Mouse (Mus musculus) retina, postnatal 1 day (tissue): ENCODE measurements at regions not wholly inside any gene's neighbourhood (a gene's known extent, or its start where the extent isn't known, plus 50 kb on each side); places are given as distances from the start of the nearest gene placed in this dataset.
"Not testable (repeated sequence)": the region's sequence is repeated elsewhere in the genome, so short reads cannot be mapped to it uniquely, and the experiment has no call there.

ENCODE experiments used
- DNase-seq: peaks from one replicate; pipeline ENCODE4 v3.0.0-alpha.2; 2012

DNA sequence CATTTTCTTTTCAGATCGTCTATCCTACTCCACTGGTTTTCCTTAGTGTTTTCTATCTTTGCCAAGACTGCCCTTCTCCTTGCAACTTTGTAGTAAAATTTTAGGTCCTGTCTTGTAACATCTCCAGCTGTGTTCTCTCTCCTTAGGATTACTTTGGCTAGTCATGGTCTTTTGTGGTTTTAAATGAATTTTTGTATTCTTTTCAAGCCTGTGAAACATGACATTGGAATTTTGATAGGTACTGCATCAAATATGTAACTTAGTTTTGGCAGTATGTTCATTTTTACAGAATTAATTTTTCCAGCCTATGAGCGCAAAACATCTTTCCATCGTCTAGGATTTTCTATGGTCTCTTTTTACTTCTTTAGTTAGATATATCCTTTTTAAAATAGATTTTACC is 88.6 kb upstream of the Gm5148 start:
- no peak for DNase-seq

DNA sequence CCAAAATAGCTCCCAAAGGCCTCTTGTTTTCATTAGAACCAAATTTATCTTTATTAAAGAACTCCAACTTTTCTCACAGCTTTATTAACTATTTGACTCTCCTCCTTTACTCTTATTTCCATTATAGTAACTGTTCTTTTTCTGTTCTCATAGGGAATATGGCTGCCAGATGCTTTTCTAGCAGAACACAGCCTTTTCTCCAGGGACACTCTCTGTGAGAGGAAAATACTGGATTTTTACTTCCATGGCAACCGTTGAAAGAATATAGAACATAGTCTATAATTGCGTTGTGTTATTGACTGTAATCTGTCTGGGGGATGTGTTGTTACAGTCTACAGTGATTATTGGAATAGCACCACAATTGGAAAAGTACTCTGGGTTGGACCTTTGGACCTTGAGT is 87.1 kb upstream of the Gm5148 start:
- no peak for DNase-seq

DNA sequence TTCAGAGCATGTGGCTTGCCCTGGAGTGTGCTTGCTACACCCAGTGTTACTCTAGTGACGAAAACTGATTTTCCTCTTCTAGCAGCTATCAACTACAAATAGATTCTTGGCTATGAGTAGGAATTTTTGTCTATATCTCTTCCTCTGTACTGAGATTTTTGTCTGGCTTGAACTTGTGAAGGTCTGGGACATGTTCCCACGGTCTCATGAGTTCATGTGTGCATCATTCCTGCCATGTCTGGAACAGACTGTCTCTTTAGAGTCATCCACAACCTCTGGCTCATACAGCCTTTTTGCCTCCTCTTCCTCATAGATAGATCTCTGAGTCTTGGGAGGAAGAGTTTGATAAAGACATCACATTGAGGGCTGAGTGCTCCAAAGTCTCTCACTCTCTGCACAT is 86.5 kb upstream of the Gm5148 start:
- no peak for DNase-seq

DNA sequence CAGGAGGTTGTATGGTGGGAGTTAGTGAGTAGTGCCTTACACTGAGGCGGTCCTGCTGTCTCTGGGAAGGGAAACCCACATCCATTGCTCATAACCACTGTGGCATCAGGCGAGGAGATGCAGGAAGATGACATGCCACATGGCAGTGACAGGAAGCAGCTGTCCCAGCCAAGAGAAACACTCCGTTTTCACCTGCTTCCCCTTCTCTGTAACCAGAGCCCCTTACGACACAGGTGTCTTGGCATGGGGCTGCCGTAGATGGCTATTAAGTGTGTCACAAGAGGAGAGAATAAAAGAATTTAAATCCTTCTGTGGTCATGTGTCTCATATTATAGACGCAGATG is 81.5 kb upstream of the Gm5148 start:
- DNase-seq, result no peak

DNA sequence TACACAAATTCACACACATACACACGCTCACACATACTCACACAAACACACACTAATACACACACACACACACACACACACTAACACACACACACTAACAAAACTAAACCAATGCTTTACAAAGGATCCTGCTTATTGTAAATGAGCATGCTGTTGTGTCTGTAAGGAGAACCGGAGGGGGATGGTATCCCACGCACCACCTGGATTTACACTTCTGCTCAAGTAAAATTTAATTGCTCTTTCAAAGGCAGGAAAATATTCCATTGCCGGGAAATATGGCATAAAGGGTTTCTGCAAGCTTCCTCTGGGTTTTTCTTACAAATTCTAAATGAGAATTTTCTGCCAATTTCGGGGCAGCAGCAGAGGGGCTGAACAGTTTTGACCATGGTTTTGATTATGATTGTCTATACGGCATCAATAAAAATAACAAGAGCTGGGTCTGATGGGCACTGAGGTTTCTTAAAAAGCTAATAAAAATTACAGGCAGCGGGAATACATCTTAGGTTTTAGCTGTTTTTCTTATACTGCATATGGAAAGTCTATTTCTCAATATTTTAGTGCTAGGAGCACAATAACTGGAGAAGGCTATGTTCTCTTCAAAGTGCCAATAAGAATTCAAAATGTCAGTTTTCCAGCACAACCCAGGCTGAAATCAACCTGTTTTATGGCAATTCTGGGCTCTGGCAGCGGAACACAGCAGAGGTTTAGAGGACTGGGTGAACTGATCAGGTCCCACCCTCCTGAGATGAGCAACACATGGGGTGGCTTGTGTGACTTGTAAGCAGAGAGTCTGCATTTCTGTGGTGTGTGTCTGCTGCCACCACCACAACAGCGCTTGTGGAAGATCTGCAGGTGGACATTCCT is 80.9 kb upstream of the Gm5148 start:
- no peak for DNase-seq

DNA sequence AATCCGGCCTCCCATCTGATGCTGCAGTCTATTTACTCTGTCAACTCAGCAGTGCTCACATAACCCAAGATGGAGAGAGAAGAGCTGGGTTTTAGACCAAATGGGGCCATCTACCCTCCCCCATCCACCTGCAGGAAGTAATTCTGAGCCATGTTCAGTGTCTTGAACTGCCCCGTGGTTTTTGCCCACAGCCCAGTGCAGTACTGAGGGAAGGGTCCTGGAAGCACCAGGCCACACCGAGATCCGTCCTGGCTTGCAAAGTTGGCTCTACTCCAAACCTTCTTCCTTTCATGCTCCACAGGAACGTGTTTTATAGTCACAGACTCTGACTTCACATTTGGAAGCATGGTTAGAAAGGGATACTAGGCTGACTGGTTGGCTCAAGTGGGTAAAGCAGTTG is 80.0 kb upstream of the Gm5148 start:
- no peak for DNase-seq

DNA sequence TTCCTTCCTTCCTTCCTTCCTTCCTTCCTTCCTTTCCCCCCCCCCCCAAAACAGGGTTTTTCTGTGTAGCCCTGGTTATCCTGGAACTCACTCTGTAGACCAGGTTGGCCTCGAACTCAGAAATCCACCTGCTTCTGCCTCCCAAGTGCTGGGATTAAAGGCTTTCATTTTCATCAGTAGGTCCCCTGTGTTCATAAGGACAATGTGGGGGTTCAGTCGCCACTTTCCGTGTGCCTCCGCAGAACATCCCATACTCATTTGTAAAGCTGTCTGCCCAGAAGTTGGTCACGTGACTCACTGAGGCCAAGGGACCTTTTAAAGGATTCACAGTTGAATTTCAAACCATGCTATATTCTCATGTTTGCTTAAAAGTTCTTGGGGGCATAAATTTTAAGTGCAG is 79.5 kb upstream of the Gm5148 start:
- DNase-seq, result not testable (repeated sequence)

DNA sequence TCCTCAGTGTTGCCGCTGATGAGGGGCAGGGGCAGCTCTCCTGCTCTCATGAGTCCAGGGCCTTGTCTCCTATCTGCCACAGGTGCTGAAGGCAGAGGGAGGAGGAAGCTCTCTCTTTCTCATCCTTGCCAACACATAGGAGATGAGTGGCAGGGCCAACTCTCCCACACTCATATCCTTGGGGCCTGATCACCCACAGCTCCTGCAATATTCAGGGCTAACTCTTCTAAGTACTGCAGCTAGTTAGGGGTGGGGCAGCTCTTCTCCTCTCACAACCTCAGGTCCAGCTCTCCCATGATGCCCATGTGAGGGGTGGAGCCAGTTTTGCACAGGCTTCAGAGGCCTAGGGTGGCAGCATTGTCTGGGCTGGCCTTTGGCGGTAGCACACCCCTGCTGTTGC is 77.3 kb upstream of the Gm5148 start:
- DNase-seq, result no peak

DNA sequence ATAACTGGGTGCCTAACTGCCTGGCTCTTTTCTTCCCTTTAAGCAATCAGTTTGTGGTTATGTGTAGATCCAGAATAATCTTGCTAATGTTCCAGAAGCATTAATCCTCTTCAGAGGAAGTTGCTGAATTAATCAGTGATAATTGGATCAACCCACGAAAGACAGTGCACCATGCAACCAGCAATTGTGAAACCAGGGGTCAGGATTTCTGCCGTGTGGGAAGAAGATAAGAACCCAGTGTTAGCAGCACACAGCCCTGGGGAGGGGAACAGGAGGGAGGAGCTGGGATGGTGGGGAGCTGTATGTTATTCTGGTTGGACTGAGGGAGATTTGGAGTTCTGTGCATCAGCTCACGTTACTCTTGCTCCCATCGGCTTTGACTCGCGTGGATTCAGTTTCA is 75.5 kb upstream of the Gm5148 start:
- DNase-seq, result peak; percentile 62

DNA sequence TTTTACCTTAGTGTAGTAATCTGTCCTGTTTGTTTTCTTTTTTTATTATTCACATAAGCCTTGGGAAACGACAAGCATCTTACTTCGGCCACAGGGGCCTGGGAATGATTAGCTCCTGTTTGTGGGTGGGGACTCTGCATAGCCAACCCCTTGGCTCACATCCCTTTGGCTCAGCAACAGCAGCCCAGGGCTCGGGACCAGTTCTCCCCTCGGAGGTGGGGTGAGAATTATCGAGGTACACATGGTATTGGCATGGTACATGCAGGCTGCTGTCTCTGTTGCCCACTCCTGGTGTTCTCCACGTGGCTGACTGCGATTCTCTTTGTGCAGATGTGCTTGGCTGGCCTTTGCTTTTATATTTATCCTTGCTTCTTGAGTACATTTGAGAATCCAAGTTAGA is 65.4 kb upstream of the Gm5148 start:
- no peak for DNase-seq

DNA sequence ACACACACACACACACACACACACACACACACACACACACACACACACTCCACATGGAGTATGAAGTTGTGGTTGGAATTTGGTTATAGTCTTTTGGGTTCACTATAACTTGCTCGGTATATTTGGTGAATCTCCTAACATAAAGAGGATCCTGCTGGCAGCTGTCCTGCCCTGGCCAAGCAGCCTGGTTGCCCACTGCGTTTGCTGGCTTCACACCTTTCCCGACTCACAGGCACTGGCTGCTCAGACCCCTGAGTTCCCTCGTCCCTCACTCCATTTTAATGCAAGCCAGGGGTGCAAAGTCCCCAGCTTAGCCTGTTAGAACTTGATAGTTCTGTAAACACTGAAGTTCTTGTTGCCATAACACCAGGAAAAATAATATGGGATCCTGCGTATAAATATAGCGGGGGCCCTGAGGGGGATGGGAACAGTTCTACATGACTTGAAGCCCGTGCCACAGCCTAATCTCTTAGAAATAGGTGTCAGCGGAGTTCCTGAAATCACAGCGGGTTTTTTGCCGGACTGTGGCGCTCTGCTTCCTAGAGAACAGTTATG is 64.9 kb upstream of the Gm5148 start:
- no peak for DNase-seq

DNA sequence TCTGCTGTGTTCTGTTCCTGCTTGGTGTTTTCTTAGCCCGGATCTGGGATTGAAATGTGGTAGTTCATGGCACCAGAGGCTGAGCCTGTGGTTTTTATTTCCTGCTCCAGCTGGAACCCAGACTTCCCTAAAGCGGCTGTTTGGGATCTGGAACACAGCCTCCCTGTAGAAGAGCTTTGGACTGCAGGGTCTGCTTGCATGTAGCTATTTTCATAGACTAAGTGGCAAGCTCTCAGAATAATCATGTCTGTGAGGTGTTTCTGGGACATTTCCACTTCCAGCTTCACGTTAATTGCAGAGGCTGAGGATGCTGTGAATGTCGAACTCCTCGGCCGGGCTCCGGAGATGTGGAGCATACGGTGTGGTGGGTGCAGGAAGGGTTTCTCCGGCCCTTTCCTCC is 64.1 kb upstream of the Gm5148 start:
- no peak for DNase-seq

DNA sequence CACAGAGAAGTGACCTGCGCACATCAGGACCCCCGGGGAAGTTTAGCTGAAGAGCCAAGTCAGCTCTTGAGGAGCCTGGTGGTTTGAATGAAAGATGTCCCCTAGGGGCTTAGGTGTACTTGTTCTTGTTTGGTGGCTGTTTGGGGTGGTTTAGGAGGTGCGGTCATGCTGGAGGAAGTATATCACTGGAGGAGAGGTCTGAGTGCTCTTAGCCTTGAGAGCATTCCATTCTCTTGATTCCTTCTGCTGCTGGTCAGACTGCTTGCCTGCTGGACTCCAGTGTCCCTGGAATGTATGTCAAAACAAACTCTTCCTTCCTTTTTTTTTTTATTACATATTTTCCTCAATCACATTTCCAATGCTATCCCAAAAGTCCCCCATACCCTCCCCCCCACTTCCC is 62.5 kb upstream of the Gm5148 start:
- no peak for DNase-seq

DNA sequence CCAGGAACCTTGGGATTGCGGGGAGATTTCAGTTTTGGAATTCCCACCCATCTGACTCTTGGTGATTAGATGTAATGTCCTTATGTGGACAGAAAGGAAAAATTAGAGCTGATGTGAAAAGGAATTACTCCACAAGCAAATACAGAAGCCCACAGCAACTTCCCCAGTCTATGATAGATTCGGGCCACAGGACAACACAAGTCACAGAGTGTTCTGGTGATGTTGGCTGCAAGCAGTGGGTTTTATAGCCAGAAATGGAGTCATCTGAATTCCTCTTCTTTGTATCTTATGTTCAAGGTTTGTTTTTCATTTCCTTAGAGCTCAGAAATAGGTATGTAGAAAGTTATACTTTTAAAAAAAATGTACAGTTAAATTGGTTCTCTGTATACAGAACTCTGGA is 56.8 kb upstream of the Gm5148 start:
- no peak for DNase-seq

DNA sequence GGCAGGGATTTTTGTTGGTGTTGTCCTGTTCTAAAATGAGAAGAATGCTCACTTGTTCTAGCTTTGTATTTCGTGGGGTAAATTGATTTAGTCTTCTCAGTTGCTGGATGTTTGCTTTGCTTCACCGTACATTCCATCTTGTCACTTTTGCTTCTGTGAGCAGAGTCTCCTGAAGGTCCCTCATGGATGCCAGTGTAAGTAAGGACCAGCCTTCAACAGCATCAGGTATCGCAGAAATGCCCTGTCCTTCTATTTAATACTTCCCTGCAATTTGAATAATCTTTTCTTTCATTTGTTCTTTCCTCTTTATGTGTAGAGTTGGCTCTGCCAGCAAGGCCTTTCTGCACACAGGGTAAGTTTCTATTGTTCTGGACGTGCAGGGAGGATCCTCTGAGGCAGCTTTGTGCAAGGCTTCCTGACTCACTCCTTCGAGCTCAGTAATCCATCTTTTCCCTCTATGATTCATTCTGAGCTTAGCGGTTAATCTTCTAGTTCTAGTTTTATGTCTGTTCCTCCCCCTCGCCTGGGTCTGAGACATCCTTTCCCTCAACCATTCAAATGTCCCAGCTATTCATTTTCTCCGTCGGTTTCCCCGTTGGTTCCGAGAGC is 55.7 kb upstream of the Gm5148 start:
- peak; percentile 33 for DNase-seq

DNA sequence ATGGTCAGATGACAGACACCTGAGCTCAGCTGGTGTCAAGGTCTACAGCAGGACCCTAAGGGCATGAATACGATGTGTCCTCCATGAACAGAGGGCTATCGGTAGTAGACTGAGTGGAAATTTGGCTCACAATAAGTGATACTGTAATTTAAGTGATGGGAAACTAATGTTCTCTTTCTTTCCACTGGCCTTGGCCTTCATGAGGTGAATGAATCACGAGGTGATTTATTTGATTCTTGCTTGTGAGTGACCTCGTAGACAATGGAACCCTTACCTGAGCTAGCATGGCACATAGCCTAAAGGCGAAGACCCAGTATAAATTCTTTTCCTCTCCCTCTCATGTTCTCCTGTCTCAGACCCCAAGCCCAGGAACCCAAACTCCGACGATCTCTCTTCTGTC is 54.1 kb upstream of the Gm5148 start:
- DNase-seq, result no peak

DNA sequence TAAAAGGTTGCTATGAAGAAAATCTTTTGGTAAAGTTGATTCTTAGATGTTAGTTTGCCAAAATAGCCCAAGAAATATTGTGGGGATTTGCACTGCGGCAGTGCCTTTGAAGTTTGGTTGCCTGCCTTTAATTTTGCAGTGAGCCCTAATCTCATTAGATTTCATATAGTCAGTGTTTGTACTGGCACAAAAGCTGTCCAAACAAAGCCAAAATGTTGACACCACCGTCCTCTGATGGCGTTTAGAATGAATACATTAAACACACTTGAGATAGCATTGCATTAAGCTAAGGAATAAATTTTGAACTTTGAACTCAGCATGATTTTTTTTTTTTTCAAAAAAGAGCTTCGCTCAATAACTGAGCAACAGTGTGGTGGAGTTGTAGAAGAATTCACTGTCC is 51.9 kb upstream of the Gm5148 start:
- DNase-seq, result no peak
